Mouse (Mus musculus) ovary, adult 18-20 months (tissue): Measurements from ENCODE around the gene Pfkm.
A peak's percentile ranks its signal among the peaks of the same experiment; 100 is the strongest.

Experiments
- DNase-seq: peaks from one replicate; pipeline ENCODE4 v3.0.0; 2022; ENCODE audit warnings: low spot score, mixed read lengths

Gene Pfkm

DNA sequence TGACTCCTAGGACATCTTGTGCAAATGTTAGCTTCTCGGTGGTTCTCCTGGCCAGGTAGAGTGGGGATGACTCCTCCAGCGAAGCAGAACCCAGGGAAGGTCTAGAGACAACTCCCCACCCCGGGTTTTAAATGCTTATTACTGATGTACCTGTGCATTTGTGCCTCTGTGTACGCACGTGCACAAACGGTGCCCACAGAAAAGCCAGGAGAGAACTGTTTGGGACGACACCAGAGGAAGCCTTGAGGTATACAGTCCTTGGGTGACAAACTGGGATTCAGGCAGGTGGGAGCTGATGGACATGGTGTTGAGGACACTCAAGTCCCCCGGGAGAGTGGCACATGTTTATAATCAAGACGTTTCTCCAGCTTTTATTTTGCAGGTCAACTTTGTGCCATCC lies 78.5 kb downstream of the Pfkm start:
- DNase-seq, result no peak

DNA sequence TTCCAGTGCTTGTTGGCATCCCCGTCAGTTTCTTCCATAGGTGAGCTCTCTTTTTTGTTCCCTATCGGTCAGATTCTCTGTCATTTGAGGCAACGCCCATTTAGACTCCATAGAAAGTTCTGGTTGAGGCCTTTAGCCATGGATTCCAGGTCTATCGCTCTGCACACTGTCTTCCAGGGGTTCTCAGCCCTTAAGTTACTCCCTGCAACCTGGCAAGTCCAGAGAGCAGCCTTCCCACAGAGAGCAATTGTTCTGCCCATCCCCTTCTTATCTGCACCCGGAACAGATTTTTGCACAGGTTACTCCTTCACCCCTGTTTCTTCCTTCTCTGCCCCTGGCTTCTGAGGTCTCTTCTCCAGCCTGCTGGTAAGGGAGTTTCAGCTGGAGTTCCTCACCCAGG lies 79.7 kb downstream of the Pfkm start:
- no peak for DNase-seq

DNA sequence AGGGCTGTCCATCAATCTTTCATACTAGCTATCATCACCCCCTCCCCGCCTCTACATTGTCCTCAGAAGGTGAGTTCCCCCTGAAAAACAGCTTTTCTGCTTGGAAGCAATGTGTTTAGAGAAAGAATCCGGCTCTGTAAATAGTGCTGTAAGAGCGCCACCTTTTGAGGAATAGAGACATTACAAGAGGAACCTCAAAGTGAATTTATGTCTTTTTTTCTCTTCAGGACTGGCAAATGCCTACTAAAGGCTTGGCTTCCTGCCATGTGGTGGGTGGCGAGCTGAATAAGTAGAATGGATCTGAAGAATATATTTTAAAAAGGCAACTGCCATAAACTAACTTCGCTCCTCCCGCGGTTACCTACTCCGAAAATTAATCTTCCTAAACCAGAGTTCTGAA lies 81.4 kb downstream of the Pfkm start:
- DNase-seq, result no peak

DNA sequence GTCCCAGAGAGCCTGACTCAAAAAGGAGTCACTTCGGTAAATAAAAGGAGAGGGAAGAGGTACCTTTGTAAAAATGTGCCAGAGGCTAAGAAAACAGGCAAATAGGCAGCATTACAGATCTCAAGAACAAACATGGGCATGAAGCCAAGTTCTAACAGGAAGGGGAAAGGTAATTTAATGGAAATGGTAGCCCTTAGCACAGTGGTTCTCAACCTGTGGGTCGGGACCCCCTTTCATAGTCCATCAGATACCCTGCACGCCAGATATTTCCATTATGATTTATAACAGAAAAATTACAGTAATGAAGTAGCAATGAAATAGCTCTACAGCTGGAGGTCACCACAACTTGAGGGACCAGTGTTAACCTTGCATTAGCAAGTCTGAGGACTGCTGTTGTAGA lies 84.9 kb downstream of the Pfkm start:
- DNase-seq, result no peak

GRCm38 (mm10) chr15:98180567-98181131 lies 88.3 kb downstream of the Pfkm start:
- no peak for DNase-seq

GRCm38 (mm10) chr15:98181132-98181711 lies 88.8 kb downstream of the Pfkm start:
- peak; percentile 92 for DNase-seq
